Mouse (Mus musculus) spleen, postnatal 4 days (tissue): ENCODE measurements around the gene Speer4d.
"Not testable (repeated sequence)": the region's sequence is repeated elsewhere in the genome, so short reads cannot be mapped to it uniquely, and the experiment has no call there.

ENCODE experiments used
- DNase-seq, 2 experiments: peaks; one replicate each; pipeline ENCODE4 v3.0.0; 2022; ENCODE audit warnings: low spot score in 2 of 2

The Speer4d gene

GRCm38 (mm10) chr5:15670789-15671188 lies 51.9 kb downstream of the Speer4d start:
- DNase-seq: not testable (repeated sequence)
